Mouse (Mus musculus) thymus, adult 2 months (tissue): ENCODE results near the gene Tceanc2.

Source experiments
- CTCF ChIP-seq: fragments of 200-500 bp; IDR thresholded peaks from 2 replicates; pipeline ENCODE4 v1.5.1; 2012; ENCODE audit warnings: mild to moderate bottlenecking, control low read depth, low read length, moderate library complexity, borderline replicate concordance; ENCODE audit not compliant: control insufficient read depth, poor library complexity, insufficient read depth; ENCODE audit errors: extremely low read depth
- POLR2A ChIP-seq: fragments of 200-500 bp; IDR thresholded peaks from 2 replicates; pipeline ENCODE4 v1.6.1; 2012; ENCODE audit warnings: mild to moderate bottlenecking, low read length, control low read depth, moderate library complexity; ENCODE audit not compliant: control insufficient read depth, poor library complexity, insufficient read depth; ENCODE audit errors: extremely low read depth

GRCm38 (mm10) chr4:107201779-107202178 is 22.9 kb upstream of the Tceanc2 start:
- no peak for TF ChIP-seq POLR2A
- TF ChIP-seq CTCF, result no peak
